Mouse (Mus musculus): ENCODE measurements at regions not wholly inside any gene's neighbourhood (a gene's known extent, or its start where the extent isn't known, plus 50 kb on each side); places are given as distances from the start of the nearest gene placed in this dataset.

DNA sequence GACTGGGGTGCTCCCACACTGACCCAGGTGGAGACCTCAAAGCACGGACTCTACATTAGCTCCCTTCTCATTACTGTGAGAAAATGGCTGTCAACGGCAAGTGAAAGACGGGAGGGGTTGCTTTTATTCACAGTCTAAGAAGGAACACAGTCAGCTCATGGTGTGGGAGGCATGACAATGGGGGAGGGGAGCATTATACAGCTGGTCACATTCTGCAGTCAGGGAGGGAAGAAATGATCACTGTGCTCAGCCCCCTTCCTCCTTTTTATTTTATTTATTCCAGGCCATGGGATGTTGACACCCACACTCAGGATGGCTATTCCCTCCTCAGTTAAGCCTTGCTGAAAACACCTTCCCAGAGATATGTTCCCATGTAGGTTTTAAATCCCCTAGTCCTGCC lies 93.1 kb upstream of the Spdye4c start:
- no peak for ATAC-seq

DNA sequence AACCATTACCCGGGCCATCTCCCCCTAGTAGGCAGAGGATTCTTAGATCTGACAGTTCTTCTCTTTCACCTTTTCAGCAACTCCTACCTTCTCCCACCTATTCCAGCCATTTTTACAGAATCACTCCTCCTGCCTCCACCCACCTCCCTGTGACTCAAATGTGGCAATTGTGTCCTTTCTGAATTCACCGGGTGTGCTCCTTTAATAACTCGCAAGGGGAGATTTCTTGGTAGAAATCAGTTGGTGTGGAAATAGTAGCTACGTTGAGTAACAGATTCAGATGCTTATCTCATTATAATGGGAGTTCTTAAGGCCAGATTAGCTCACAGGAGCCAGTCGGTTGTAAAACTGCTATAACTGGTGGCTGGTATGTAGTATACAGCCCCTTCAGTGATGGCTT lies 92.4 kb upstream of the Spdye4c start:
- no peak for ATAC-seq

DNA sequence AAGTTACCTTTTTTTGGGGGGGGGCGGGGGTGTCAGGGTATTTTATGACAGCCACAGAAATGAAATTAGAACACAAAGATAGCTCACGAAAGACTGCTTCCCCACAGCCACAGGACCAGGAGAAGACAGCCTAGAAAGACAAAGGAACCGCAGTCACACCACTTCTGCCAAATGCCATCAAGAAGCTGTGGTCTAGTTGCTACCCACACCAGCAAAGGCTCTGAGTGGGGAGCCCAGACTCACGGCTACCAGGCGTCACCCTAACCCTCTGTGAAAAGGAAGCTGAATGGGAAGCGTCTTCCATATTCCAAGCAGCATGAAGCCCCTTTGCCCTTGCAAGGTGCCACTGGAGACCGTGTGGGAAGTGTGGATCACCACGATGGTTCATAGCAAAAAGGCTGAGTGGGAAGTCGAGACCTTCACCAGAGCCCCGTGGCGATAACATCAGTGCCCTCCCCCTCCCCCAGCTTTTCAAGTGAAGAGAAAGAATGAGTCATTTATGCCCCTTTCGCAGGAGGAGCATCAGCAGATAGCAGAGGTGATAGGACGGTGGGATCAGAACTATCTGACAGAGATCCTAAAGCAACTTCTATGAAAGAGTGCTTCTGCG lies 91.3 kb upstream of the Spdye4c start:
- ATAC-seq = peak; percentile 78

DNA sequence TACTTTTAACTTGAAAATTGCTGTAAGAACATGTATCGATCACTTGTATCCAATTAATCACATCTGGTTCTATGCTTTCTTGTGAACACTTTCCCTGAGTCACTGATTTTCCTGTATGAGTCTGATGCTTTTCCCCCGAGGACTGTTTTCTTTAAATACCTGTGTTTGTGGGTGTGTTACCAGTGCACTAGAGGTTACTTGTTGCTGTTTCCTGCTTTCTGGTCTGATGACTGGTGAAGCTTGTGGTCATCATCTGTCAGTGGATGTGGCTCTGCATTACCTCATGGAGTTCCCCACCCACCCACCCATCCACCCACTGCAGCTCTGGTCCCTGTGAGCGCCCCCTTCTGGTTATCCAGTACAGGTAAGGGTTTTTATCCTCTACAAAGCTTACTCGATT lies 88.3 kb upstream of the Spdye4c start:
- ATAC-seq = peak; percentile 51

- no peak for ATAC-seq
Observed at GRCm38 (mm10) chr2:128503136-128503935, 87.7 kb upstream of the Spdye4c start.

DNA sequence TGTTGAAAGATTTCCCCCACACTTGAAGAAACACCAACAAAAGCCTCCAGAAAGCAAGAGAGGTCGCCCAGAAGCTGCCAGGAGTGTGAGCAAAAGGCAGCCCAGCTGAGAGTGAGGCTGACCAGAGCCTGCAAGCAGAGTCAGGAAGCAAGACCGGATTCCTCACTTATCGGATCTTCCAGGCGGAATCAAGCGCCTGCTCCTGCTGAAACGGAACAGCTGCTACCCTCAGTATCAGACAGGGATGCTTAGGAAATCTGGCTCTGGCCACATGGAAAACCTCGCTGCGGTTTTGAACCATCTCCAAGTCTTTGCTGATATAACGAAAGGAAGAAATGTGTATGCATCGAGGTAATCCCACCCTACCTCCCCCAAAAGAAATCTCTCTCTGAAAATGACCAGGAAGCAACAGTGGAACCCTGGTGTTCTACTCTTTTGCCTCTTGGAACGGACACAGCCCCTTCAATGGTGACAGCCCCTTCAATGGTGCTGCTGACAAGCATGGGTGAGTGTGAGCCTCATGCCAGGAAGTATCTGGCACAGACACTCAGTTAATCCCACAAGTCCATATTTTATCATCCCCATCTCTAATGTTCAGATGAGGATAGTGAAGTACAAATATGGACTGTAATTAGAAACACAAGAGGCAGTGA lies 83.3 kb upstream of the Spdye4c start:
- ATAC-seq = no peak

- no peak for ATAC-seq
Observed at GRCm38 (mm10) chr2:128508244-128508605, 82.8 kb upstream of the Spdye4c start.

DNA sequence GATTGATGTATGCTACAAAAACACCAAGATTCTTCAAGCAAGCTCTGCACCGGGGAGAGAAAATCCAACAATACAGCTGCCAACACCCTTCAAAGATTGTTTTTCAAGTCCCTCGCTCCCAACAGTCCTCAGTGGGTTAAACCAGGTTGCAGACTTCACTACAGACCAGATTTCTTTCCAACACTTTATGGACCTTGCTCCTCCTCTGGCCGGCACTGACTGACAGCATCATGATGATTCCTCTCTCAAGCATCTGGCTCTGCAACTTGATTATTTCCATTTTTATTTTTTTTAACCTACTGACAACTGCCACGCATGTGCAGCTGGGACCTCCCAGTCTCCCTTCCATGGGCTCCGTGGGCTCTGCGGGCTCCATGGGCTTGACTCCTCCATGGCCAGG lies 79.7 kb upstream of the Spdye4c start:
- no peak for ATAC-seq

GRCm38 (mm10) chr2:128512852-128513251 lies 78.2 kb upstream of the Spdye4c start:
- ATAC-seq = no peak

DNA sequence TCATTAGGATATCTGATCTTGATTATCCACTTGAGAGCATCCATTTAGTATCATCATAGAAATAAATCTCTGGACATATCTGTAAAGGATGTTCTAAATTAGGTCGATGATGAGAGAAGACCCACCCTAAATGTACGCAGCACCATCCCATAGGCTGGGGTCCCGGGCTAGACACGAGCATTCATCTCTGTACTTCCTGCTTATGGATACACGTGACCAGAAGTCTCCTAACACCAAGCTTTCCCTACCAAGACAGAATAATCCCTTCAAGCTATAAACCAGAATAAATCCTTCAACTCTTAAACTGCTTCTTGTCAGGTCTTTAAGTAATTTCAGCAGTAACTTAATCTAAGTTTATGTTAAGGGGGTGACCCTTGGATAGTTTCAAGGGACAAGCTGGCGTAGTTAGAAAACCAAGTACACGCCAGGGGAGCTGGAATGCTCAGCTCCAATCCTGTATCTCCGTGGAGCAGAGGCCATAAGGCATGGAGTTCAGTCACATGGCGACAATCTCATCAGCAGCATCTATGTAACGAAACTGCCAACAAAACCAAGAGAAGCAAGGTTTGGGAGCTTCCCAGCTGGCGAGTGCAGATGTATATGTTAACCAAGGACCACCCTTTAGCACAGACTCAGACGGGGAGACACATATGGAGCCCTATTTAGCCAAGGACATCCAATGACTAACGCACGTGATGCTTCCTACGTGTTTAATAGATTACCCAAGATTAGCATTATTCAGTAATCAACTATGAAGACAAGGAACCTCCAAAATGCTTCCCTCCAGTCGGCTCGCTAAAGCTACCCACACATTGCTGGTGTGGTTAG lies 76.3 kb upstream of the Spdye4c start:
- no peak for ATAC-seq

DNA sequence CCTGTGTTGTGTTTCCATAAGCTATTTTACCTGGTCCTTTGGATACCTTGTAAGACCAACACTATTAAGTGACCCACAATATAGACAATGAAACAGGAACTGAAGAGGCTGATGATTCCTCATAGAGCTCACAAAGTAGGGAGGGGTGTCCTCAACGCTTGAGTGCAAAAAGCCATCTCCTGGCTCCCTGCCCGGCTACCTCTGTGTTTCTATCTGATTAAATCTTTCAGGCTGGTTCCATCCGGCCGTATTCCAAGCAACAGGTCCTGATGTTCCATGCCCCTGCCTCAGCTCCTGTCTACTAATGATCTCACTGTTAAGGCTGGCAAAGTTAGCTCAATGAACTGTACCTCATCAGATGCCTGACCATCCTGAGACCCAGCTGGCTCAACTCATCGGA lies 75.3 kb upstream of the Spdye4c start:
- ATAC-seq = no peak

DNA sequence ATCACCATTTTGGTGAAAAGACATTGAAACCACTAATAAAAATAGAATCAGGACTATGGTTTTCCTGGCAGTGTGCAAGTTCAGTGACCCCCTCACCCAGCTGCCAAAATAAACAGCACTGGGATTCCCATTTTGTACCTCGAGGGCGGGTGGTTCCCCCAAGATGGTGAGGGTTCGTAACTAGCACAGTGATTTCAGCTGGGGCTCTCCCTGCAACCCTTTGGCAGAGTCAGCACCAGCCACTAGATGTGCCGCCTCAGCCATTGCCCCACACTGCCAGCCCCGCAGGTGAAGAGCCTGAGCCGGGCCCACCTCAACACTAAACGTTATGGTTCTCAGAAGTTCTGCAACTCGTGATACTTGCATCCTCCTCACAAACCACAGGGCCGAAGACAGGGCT lies 74.3 kb upstream of the Spdye4c start:
- ATAC-seq = peak; percentile 77

GRCm38 (mm10) chr2:128518142-128518541 lies 72.9 kb upstream of the Spdye4c start:
- ATAC-seq = no peak

DNA sequence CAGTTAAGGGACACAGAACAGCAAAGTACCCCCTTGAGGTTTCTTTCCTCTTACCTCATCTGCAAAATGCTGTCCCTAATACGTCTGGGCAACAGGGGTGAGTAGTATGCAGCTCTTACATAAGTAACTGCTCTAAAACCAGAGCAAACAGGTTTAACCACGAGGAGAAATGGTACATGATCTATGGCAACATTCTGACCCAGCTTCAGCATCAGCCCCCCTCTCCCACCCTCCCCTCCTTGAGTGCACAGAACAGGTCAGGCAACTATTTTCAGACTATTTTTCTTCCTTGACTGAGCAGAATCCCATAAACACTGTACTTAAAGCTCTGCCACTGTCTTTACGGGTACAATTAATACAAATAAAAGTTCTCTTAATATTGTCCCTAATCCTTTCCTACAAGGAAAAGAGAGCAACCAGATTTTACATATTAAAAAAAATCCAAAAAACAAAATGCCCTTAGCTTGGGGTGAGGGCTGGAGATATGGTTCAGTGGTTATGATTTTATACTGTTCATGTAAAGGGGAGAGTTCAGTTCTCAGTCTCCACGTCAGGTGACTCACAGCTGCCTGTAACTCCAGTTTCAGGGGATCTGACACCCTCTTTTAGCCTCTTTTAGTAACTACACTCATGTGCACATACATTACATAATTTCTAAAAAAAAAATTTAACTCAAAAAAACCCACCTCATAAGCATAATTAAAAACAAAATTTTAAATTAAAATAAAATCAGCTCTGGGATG lies 69.1 kb upstream of the Spdye4c start:
- no peak for ATAC-seq

- no peak for ATAC-seq
Observed at GRCm38 (mm10) chr2:128523425-128524108, 67.4 kb upstream of the Spdye4c start.

DNA sequence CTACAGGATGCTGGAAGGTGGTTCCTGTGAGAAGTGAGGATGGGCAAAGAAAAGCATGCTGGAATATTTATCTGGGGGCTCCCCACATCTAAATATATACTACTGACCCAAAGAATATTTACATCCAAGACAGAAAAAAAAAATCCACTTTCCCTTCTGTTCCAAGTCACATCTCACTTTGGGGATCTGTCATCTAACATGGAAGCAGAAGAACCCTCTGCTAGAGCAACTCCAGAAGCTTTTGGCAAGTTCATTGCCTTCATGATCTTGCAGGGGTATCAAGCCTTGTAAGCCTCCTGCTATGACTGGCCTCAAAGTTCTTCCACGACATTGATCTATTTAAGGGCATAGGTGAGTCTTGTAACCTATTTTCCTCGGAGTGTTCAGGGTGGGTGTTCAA lies 64.9 kb upstream of the Spdye4c start:
- ATAC-seq = no peak

DNA sequence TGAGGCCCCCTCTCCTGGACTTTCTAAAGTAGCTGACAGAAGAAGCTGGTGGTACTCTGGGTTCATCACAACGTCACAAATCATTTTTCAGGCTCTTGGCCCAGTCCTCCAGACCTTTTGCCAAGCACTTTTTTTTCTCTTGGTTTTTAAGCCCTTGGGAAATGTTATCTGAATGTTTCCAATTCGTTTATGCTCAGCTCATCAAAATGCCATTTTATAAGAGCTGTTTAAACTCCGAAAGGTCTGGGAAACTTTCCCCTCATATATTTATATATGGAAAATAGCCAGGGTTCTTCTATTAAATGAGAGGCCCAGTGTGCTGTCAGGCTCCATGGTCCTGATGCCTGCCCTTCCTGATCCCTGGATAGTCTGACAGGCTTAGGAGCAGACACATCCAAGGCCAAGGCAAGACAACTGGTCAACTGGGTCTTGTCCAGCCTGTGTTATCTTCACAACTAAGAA lies 64.1 kb upstream of the Spdye4c start:
- no peak for ATAC-seq

DNA sequence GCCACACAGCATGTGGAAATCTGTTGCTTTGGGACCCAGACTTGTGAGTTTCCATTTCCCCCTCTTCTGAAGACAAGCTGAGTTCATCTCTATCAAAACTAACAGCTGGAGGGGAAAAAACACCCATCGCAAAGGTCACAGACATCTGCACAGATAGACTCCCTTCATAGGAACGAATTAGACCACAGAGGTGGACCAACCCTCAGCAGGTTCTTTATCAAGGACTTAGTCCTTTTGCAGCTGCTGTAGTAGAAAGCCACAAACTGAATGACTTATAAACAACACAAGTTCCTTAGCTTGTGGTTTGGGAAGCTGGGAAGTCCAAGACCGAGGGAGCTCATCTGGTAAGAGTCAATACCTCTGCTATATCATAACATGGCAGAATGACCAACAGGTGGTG lies 54.7 kb upstream of the Spdye4c start:
- ATAC-seq = no peak

- no peak for ATAC-seq
Observed at GRCm38 (mm10) chr2:128537425-128537824, 53.6 kb upstream of the Spdye4c start.

DNA sequence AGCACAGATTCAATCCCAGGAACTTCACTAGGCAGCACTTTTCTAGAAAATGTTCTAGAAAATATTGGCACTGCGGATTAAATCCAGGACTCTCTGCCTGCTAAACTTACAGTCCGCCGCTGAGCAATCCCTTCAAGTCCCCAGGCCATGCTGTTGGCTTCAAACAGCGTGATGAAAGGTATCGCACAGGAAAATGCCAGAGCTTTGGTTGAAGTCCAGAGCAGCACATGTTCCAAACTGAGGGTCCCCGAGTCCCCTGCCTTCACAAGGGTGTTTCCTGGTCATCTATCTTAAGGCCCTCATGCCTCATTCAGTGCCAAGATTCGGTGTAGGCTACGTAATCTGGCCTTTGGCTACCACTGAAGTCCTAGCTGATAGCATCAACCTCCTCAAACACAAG lies 52.3 kb upstream of the Spdye4c start:
- ATAC-seq = no peak
